Mouse (Mus musculus) thymus, adult 18-20 months (tissue): ENCODE results near the gene Bspry.

Experiments
- DNase-seq, 2 experiments: peaks; one replicate each; pipeline ENCODE4 v3.0.0; 2022; ENCODE audit warnings: mixed read lengths in 2 of 2

Bspry gene

DNA sequence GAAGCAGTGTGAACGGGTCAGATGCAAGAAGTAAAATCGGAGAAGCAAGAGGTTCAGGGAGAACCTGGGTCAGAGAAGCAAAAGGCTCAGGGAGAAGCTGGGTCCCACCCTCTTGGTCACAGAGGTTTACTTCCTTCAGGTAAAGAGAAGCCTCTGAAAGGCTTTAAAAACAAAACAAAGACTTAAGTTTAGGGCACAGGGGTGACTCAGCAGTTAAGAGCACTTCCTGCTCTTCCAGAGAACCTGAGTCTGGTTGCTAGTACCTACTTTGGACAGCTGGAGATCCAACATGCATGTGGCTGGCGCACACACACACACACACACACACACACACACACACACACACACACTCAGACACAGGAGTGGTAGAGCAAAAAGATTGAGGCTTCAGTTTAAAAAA lies 5.1 kb downstream of the Bspry start:
- no peak for DNase-seq

DNA sequence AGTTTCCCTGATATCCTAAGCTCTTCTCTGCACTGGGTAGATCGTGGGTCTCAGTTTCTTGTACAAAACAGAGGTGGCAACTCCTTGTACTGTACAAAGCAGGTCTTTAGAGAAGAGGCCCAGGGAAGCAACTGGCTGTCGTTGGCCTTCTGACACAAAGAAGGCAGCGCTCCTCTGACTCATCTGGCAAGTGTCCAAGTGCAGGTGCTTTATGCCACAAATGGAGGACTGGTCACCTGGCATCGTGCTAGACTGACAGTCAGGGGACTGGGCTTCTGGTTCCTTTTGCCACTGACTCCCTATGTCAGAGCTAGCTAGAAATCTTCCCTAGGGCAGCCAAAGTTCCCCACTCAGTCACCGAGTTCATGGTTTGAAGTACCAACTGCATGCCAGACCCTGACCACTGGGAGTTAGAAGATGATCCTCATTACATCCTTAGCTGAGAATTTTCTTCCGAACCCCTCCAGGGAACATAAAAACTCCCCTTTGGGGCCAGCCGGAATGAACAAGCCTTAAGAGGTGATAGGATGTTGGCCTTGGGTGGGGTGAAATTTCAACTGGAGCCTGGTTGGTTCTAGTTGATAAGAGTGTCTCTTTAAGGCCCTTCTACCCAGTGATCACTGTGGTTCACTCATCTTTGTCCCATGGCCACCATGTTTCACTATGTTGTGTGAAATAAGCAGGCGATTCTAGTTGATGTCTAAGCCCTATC lies 5.8 kb downstream of the Bspry start:
- no peak for DNase-seq

DNA sequence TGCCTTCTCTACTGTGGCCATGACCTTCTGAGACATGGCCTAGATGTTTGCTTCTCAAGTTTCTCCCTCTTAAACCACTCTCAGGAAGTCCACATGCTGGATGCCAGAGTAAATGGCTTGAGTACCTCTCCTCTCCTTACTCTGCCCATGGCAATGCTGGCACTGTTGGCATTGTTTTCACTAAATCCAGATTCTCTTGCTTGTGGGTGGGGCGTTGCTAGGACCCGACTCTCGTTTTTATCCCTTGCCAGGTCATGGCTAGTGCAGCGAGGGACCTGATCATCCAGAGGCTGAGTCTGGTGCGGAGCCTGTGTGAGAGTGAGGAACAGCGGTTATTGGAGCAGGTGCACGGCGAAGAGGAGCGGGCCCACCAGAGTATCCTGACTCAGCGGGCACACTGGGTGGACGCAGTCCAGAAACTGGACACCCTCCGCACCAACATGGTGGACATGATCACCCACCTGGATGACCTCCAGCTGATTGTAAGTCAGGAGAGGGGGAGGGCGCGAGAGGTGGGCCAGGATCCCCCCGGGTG lies 6.4 kb downstream of the Bspry start:
- DNase-seq, result no peak

DNA sequence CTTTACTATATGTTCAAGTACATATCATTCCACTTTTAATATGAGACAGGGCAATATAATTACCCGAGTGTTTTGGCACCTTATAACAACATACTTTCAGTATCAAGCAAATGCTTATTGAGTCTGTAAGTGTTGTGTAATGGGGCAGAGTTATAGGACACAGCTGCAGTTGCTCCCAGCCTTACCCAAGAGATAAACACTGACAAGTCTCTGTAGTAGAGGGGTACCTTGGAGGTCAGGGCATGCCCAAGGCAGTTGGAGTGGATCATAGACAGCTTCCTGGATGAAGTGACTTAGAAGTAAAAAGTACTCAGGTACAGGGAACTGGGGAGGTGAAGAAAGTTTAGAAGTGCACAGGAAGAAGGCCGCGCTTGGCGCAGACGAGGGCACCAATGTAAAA lies 7.3 kb downstream of the Bspry start:
- no peak for DNase-seq

DNA sequence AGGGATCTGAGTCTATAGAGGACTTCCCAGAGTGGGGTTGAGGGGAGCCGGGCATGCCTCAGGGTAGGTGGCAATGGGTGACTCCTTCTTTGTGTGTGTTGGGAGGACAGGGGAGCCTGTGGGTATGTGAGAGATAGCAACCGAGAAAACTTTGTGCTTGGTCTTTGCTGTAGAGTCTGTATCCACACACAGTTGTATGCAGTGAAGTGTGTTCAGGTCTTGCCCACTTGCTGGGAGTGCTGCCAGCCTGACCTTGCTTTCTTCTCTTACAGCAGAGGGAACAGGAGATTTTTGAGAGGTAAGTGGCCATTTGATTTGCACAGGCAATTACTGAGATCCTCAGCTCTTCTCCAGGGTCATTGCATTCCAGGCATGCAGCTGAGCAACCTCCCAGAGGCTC lies 8.1 kb downstream of the Bspry start:
- DNase-seq, result no peak

DNA sequence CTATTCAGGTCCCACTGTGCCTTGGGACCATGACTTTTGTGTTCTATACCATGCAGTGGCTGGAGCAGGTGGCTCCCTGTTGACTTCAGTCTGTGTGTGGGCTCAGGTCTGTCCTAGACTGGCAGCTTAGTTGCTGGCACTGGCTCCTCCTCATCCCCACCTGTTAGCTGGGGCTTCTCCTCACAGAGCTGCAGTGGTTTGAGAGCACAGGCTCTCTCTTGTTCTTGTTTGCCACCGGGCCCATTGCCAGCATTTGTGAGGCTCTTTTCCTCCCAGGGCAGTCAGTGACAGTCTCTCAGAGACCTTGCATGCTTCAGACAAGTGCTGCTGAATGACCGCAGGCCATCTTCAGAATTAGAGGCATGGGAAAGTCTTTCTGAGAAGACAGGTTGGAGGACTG lies 12.8 kb downstream of the Bspry start:
- DNase-seq, result no peak

DNA sequence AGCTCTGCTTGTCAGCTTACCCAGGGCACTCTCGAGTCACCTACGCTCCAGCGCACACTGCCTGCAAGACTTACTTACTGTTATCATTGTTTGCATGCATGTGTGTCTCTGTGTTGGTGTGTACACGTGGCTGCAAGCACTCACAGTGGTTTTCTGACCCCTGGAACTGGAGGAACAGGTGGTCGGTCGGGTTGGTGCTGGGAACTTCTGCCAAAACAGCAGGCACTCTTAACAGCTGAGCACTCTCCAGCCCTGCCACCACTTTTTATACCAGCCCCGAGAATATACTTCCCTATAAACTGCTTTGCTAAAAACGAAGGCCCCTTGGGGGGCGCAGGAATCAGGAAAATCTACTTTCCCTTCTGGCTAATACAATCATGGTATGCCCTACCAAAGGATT lies 14.4 kb downstream of the Bspry start:
- no peak for DNase-seq

DNA sequence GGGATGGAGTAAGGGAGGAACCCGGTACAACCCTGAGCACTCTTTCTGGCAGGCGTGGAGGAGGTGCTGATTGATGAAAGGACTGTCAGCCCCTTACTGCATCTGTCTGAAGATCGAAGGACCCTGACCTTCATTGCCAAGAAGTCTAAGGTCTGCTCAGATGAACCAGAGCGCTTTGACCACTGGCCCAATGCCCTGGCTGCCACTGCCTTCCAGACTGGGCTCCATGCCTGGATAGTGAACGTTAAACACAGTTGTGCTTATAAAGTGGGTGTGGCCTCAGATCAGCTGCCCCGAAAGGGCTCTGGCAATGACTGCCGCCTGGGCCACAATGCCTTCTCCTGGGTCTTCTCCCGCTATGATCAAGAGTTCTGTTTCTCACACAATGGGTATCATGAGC lies 16.1 kb downstream of the Bspry start:
- DNase-seq, result no peak

DNA sequence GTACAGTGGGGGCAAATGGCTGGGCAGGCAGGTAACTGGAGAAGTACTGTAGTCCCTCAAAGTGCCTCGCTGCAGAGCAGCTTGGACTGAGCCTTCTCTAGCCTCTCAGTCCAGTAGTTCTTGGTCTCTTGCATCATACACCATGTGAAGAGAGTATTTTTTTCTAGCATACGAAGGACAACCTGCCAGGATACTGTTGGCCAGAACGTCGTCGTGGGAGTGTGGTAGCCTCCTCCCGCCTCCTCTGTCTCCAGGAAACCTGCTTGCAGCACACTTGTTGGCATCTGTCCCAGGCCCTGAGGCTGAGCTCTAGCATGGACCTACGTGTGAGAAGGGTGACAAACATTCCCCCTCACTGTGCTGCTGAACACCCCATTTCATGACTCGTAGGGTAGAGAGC lies 17.0 kb downstream of the Bspry start:
- no peak for DNase-seq

DNA sequence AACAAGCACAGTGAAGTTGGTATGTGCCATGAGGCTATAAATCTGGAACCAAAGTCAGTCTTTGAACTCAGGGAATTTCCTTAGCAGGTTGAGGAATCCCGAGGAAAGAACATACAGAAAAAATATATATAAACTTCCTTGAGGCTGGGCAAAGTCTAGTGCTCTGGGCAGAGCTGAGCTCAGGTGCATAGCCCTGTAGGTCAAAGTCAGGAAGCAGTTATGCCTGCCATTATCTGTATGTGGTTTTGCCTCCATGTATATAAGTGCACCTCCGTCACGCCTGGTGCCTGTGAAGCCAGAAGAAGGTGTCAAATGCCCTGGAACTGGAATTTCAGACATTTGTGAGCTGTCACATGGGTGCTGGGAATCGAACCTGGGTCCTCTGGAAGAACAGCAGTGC lies 20.9 kb downstream of the Bspry start:
- DNase-seq, result no peak

DNA sequence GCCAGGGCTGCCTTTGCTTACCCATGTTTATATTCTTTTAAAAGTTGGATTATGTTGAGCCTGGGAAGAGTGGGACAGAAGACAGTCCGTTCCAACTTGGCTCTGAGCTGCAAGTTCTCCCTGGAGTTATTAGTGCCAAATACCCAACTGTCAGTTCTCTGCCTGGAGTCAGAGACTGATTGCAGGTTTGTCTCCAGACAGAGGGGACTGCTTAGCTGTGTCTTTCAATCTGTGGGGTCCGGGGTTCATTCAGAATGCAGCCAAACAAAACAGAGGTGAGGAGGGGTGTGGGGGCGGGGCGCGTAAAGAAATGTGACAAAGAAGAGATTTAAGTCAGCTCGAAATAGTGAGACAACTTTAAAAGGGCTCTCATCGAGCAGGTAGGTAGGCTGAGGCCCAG lies 21.7 kb downstream of the Bspry start:
- DNase-seq, result no peak

DNA sequence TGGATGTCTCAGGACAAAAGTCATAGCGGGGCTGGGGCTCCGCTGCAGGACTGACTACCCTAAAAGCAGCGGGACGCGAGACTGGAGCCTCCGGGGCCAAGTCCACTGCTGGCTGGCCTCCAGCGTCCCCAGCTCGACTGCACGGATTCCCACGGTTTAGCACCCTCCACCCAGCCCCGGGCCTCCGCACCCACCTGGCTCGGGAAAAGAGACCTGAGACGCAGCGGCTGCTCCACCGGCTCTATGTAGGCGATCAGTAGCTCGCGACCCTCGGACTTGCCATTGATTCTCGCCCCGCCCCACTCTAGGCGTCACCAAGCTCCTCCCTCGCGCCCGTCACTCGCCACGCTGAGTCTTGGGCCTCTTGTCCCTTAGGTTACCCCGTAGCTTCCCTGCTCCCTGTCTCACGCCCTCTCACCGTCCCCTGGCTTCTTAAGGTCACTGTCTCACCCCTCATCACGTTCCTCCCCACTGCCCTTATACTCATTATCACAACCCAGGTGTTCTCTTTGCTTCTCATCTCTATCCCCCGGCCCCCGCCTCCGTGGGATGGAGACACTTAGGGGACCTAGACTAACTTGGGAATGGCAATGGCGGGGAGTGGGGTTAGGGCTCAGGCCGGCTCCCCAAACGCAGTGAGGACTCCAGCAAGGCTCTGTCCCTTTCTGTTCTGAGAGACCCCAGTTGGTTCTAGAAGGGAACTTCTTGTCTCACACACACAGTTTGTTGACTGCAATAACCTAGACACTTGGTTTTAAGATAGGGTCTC lies 22.3 kb downstream of the Bspry start:
- DNase-seq, result peak; percentile 73 to 81

DNA sequence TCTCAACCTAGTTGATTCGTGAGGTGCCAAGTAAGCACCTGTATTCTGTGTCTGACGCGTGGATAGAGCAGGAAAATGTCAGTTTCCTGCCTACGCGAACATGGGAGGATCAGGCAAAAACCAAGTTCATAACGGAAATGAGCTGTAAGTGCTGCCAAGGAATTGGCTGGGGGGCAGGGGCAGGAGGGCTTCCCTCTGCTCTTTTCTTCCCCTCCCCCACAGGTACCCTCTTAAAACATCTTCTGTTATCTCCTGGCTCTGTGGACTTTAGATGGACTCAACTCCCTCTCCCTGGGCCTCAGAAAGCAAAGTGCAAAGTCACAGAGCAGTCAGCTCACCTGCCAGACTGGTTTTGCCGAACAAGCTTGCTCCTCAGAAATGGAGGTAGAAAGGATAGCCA lies 23.1 kb downstream of the Bspry start:
- no peak for DNase-seq

DNA sequence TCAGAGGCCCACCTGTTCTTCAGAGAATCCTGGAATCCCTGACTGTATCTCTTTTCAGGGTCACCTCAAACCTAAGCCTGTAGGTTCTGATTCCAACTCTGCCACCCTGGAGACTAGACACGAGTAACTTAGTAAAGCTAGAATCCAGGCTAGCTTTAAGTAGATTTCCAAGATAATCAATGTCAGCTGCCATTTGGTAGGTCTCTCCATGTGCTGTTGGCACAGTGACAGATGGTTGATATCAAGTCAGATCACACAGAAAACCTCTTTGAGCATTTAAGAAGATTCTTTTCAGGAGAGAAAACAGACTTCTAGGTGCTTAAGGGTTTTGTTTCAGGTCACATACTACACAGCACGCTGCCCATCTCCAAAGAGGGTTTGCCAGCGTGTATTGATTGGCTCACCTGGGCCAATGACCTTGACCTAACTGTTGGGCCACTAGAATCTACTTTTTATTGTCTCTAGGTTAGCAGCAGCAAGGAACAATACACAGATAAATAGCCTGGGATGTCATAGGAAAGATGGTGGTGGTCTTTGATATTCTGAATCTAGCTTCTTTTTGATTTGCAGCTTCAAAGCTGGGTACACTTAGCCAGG lies 23.6 kb downstream of the Bspry start, which contains the start of gene Hdhd3:
TSS of gene Hdhd3 (minus strand) at position 94 of the 597 bp plus-strand sequence.
- DNase-seq, result no peak

DNA sequence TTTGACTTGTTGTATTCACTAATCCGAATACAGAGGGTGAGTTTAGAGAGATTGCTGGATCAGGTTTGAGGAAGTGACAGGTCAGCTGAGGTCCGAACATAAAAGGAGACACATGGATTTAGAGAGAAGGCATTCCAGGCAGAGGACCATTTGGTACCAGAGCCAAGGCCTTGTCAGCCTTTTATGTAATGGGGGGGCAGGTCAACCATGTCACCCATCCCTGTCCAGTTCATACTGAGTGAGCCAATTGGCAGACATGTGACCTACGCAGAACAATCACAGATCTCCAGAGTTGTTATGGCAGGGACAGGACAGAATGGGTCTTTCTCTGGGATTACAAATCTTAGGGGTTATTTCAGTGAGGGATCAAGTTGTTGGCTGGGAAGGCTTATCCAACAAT lies 26.1 kb downstream of the Bspry start:
- no peak for DNase-seq

DNA sequence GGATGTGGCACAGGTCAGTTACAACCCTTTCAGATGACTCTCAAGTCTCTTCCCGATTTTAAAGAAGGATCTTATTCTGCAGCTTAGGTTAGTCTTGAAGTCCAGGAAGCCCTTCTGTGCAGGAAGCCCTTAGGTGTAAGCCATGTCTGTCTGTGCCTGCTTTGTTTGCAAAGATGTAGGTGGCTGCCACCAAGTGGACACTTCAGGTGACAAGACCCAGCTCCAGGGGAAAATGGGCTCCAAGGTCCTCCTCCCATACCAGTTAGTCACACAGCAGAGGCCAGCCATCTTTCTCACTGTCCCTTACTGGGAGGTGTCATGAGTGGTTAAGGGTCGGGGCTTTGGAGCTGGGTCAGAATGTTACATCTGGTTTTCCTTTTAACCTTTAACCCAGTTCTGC lies 26.9 kb downstream of the Bspry start:
- DNase-seq, result peak; percentile 34 to 54

DNA sequence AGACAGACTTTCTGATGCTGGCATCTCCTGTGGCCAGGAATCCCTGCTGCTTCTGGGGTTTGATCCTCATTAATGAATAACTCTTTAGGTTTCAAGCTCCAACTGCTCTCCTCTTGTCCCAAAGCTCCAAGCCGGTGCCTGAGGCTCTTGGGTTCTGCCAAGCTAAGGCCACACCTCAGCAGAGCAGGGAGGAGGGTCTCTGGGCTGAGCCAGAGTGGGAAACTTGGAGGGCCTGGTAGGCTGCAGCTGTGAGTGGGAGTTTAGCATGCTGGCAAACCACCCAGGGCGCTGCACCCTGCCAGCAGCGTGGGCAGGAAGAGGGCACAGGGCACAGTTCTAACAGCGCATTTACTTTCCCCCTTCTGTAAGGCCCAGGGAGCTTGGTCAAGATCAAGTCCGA lies 29.0 kb downstream of the Bspry start:
- no peak for DNase-seq

DNA sequence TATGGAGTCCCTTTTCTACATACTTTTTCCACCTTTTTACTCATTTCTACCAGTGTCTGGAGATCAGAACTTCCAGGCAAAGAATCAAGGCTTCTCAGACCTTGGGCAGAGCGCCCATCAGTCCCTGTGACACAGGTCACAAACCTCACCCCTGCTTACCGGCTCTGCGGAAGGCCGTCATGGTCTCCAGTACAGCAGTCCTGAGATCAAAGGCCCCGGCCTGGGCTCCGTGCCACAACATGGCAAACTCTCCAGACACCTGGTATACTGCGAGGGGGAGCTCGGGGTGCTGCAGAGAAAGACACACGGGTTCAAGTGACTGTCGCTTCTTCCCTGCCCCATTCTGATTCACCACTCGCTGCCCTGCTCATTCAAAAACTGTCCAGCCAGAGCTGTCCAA lies 30.1 kb downstream of the Bspry start:
- DNase-seq, result no peak

DNA sequence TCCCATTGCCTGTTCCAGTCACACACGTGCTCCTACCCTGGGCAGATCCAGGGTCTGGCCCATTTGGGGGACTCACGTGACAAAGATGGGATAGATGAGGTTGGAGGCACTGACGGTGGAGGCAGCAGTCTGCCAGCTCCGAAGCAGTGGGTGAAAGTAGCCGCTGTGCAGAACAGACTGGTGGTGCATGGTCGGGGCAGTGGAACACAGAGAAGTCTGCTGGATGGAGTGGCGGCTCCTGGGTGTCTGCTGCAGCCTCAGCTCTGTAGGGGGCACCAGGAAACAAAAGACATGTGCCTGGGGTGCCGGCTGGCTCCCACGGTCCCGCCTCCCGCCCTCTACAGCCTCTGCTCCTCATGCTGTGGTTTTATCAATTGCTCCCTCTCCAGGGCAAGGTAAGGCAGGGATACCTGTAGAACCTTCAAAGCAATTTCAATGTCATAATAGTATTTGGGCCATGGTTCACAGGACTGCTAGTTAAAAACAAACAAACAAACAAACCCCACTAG lies 34.2 kb downstream of the Bspry start:
- DNase-seq, result no peak

DNA sequence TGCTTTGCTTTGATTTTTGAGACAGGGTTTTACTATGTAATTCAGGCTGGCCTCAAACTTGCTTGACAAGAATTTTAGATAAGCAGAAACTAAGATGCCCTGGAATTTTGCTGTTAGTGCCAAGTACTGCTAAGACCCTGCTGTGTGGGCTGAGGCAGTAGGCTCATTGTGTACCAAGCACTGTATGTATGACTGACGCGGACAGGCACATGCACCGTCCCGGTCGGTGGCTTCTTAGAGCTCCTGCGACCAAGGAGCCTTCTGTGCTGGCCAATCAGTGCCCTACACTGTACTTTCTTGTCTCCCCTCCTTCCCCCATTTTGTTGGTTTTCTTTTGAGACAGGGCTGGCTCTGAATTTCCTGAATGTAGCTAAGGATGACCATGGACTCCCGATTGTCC lies 35.1 kb downstream of the Bspry start:
- DNase-seq, result no peak

DNA sequence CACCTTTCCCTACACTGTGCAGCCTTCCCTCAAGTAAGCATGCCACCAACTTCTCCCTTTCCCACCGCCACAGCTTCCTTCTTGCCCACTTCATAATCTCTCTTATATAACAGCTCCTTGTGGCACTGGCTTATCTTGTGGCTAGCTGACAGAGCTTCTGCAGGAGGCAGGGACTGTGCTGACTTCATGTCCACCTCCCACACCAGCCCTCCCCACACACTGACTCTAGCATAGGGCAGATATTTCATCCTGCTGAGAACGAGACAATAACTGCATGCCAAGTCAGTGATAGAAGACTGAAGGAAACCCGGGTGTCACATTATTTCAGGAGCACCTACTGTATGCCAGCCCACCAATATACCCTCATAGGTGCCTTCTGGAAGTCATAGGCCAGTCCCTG lies 35.6 kb downstream of the Bspry start:
- DNase-seq, result no peak

DNA sequence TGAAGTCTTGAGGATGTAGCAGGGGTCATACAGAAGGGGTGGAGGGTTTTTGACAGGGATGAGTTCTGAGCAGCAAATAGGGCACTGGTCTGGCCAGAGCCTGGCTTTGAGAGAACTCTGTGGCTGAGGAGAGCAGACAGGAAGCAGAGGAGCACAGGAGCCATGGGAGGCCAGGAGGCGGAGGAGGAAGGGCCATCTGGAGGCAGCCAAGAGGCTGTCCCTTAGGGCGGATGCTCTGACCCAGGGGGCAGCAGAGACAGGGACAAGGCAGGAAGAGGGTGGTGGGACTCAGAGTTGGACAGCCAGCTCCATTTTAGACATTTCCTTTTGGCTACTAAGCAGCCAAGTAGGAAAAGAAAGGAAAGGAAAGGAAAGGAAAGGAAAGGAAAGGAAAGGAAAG lies 36.2 kb downstream of the Bspry start:
- no peak for DNase-seq

DNA sequence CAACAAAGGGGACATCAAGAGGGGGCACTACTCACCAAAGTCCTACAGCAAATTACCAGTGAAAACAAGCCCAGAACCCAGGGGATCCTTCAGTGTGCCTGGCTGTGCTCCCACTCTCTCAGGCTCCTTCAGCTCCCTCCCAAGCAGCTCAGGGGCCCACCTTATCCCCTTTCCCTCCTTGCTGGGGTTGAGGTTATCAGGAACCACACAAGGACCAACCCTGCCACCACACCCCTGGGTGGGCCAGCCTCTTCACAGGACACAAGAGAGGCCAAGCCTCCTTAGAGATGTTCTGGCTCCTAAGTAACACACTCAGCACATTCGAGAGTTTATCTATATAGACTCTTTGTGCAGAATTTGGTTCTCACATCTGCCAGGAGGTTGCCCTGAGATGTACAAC lies 36.7 kb downstream of the Bspry start:
- DNase-seq, result no peak

DNA sequence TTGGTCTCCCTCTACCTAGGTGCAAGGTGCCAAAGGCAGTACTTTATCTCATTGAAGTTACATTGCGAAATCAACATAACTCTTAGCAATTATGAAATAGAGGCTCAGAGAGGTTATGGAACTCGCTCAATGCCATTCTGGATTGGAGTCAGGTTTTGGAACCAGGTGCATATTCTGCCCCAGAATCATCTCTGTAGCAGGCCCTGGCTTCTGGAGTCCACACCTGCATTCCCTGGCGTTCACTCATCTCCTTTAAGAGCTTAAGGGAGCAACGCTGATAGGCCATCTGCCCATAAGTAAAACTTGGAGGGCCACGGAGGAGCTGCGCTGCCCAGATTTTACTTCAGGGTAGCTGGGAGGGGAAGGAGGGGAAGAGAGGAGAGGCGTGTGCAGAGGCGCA lies 37.2 kb downstream of the Bspry start:
- no peak for DNase-seq
